Mouse (Mus musculus) kidney, postnatal 0 days (tissue): ENCODE results near the gene Abhd13. TPM values are rescaled to one million over a fixed set of nuclear protein-coding genes. Genes with fewer than 3 reads are reported as not detected.

Source experiments
- ATAC-seq: fragments of 200-750 bp; cut with Nextera tagmentation; replicated peaks from 2 replicates; pipeline ENCODE4 v1.8.0; 2017; ENCODE audit warnings: low read depth, moderate number of reproducible peaks, moderate TSS enrichment, moderate library complexity; ENCODE audit not compliant: low FRiP score
- DNase-seq: peaks from one replicate; pipeline ENCODE4 v3.0.0-alpha.2; 2016; ENCODE audit warnings: low spot score
- H3K27ac ChIP-seq: fragments of 300-500 bp; sonication (generic); 2 replicates; pipeline ENCODE4 v1.5.1; 2014; ENCODE audit warnings: mild to moderate bottlenecking
- H3K27me3 ChIP-seq: fragments of 300-500 bp; sonication (generic); 2 replicates; pipeline ENCODE4 v1.6.1; 2014; ENCODE audit warnings: low read length, mixed read lengths; ENCODE audit not compliant: insufficient read depth
- H3K36me3 ChIP-seq: fragments of 300-500 bp; sonication (generic); 2 replicates; pipeline ENCODE4 v1.6.1; 2014; ENCODE audit warnings: low read length, mixed read lengths; ENCODE audit not compliant: insufficient read depth
- H3K4me1 ChIP-seq: fragments of 300-500 bp; sonication (generic); replicated peaks from 2 replicates; pipeline ENCODE4 v1.6.1; 2014; ENCODE audit warnings: antibody characterized with exemption, low read length, mixed read lengths; ENCODE audit not compliant: insufficient read depth
- H3K4me2 ChIP-seq: fragments of 300-500 bp; sonication (generic); 2 replicates; pipeline ENCODE4 v1.6.1; 2014; ENCODE audit warnings: mild to moderate bottlenecking, low read length, moderate library complexity, mixed read lengths
- H3K4me3 ChIP-seq: fragments of 300-500 bp; sonication (generic); replicated peaks from 2 replicates; pipeline ENCODE4 v1.5.1; 2014; ENCODE audit warnings: low read depth, low read length
- H3K9ac ChIP-seq: fragments of 300-500 bp; sonication (generic); 2 replicates; pipeline ENCODE4 v1.6.1; 2014; ENCODE audit warnings: low read depth, low read length
- H3K9me3 ChIP-seq: fragments of 300-500 bp; sonication (generic); replicated peaks from 2 replicates; pipeline ENCODE4 v1.6.1; 2016; ENCODE audit warnings: low read length, inconsistent platforms, mixed read lengths
- CTCF ChIP-seq: IDR thresholded peaks from 2 replicates; pipeline ENCODE4 v1.5.1; 2016; ENCODE audit warnings: antibody characterized with exemption, low read depth, mild to moderate bottlenecking, moderate library complexity
- WGBS: fragments of 180-500 bp; shearing (Covaris S2); extraction: QIAGEN DNeasy Blood & Tissue Kit; methylation state at CpG from one replicate; pipeline ENCODE4 v1.1.7; 2014; 5-methylcytosine and 5-hydroxymethylcytosine counted together
- polyA plus RNA-seq: library from polyadenylated mRNA; unstranded; fragments of >200 nt; fragmentation: Nextera tagmentation; extraction: Ambion mirVana; gene quantifications from 2 replicates; pipeline ENCODE4 v1.2.1, GENCODE M21; 2015

The Abhd13 gene
- polyA plus RNA-seq, 1 experiment from 2014 or later, result 18.1 TPM

DNA sequence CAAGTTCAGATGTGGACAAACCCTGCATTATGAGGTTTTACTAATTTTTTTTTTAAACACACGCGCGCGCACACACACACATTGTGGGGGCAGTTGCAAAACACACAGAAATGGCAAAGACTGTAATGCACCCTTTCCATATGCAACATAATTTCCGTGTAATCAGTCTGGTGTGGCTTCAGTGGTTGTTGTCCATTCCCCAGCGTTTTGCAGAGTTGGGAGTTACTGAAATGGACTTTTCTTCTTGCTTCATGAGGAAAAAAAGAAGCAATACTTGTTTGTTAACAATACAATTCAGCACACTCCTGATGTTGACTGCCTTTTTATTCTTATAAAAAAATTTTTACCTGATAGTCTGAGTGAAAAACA lies 30.1 kb downstream of the Abhd13 start:
- no peak overlapping the region for H3K27ac ChIP-seq
- peak overlapping the region; percentile 39; the same call in 1 of the 2 replicates for H3K4me3 ChIP-seq
- ATAC-seq (no peak), DNase-seq (no peak)
- H3K4me2 ChIP-seq, result peak overlapping the region; percentile 80
- peaks cover 8% of the 10 kb centered on the region; the same call in 1 of the 2 replicates for H3K4me1 ChIP-seq
- WGBS, result 43% methylated on average over 6 of the region's 6 CpGs
- TF ChIP-seq CTCF, result no peak
- no peaks in the 10 kb centered on the region for H3K9me3 ChIP-seq
- H3K9ac ChIP-seq, result peak overlapping the region; percentile 51; the same call in 1 of the 2 replicates
- no peaks in the 10 kb centered on the region for H3K27me3 ChIP-seq
- no peaks in the 10 kb centered on the region for H3K36me3 ChIP-seq

DNA sequence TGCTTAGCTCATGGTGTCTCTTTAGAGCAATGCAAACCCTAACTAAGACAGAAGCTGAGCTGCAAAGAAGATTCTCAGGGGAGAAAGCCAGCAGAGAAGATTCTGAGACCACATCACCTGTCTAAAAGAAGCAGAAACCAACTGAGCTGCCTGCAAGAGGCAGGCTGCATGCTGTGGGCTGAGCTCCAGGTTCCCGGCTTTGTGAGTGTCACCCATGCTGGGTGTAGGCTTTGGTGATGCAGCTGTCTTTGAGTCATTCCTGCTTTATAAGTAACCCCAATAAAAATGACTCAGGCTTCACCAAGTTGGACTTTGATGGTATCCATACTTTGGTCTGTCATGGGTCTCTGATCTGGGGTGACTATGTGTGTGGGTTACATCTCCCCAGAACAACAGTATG lies 38.7 kb downstream of the Abhd13 start:
- no peaks in the 10 kb centered on the region for H3K4me1 ChIP-seq
- no peak overlapping the region for H3K9ac ChIP-seq
- H3K4me2 ChIP-seq, result no peak overlapping the region
- DNase-seq, result no peak
- H3K4me3 ChIP-seq, result no peak overlapping the region
- H3K27ac ChIP-seq, result no peak overlapping the region
- H3K27me3 ChIP-seq, result no peaks in the 10 kb centered on the region
- ATAC-seq, result no peak
- 75% methylated on average over 1 of the region's 1 CpGs for WGBS
- TF ChIP-seq CTCF, result no peak
- H3K36me3 ChIP-seq, result no peaks in the 10 kb centered on the region
- no peaks in the 10 kb centered on the region for H3K9me3 ChIP-seq

DNA sequence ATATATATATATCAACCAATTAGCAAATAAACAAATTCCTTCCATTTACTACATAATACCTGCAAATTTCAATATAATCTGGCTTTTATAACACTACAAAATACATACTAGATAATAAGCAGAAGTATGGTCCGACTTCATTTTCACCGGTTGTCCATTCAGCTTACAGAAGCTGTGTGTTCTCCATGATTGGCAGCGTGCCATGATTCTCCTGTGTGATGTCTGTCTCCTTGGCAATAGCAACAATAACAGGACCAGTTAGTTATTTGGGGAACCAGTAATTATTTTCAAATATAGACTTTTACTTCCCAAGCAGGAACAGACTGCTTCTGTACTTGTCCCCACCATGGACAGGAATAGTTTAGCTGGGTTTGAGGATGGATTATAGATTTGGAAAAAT lies 39.7 kb downstream of the Abhd13 start:
- Histone ChIP-seq H3K27ac (no peak overlapping the region), H3K4me3 (no peak overlapping the region), H3K4me1 (no peaks in the 10 kb centered on the region), H3K27me3 (no peaks in the 10 kb centered on the region), H3K9ac (no peak overlapping the region), H3K9me3 (no peaks in the 10 kb centered on the region), H3K36me3 (no peaks in the 10 kb centered on the region), H3K4me2 (no peak overlapping the region)
- 77% methylated on average over 3 of the region's 3 CpGs for WGBS
- ATAC-seq (no peak), DNase-seq (peak; percentile 21)
- TF ChIP-seq CTCF, result no peak

DNA sequence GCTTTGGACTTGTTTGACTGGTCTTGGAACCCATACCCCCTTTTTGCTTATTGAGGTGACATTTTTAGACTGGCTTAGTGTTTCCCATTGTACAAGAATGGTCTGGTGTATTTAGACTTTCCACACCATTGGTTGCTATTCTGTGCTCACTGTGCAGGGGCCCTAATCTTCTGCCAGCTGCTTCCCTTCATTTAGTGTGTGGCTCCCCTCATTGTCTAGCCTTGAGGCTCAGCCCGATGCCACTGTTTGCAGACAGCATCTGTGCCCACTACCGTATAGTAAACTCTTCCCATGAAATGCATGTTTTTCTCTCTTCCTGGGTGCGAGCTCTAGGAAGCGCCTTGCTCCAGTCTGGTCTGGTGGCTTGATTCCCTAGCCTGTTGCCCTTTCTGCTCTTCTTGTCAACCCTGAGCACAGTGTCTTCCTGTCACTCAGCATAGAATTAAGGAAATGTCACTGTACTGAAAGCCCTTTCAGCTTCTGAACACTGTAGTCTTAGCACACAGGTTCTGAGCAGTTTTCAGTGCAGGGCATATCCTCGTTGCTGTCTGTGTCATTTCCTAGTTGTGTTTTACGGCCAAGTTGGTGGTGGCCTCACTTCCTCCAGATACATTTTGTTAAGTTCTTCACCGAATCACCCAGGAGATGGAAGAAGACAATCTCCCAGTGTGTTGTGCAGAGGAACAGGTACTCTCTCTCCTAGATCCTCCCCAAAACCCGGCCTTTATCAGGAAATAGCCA lies 53.0 kb downstream of the Abhd13 start:
- no peak for TF ChIP-seq CTCF
- H3K4me1 ChIP-seq, result no peaks in the 10 kb centered on the region
- no peak overlapping the region for H3K9ac ChIP-seq
- H3K36me3 ChIP-seq, result no peaks in the 10 kb centered on the region
- H3K4me3 ChIP-seq, result no peak overlapping the region
- DNase-seq (no peak), ATAC-seq (no peak)
- H3K9me3 ChIP-seq, result no peaks in the 10 kb centered on the region
- no peaks in the 10 kb centered on the region for H3K27me3 ChIP-seq
- WGBS, result 68% methylated on average over 8 of the region's 8 CpGs
- H3K4me2 ChIP-seq, result no peak overlapping the region
- H3K27ac ChIP-seq, result no peak overlapping the region

DNA sequence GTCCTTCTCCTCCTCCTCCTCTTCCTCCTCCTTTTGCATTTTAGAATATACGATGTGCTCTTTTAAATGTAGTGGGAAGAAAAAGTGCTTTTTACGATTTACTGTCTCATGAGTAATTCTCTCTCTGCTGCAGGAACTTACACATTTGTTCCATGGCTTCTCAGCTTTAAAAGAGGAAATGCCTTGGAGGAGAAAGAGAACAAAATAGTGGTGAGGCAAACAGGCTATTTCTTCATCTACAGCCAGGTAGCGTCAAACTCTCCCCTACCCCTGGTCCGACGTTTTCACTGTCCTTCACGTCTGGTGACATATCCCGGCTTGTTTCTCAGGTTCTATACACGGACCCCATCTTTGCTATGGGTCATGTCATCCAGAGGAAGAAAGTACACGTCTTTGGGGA lies 53.7 kb downstream of the Abhd13 start:
- Histone ChIP-seq H3K9ac (no peak overlapping the region), H3K36me3 (no peaks in the 10 kb centered on the region), H3K27ac (no peak overlapping the region), H3K4me1 (no peaks in the 10 kb centered on the region), H3K9me3 (no peaks in the 10 kb centered on the region), H3K4me3 (no peak overlapping the region), H3K4me2 (no peak overlapping the region), H3K27me3 (no peaks in the 10 kb centered on the region)
- TF ChIP-seq CTCF, result no peak
- ATAC-seq, result no peak
- 73% methylated on average over 9 of the region's 9 CpGs for WGBS
- no peak for DNase-seq

DNA sequence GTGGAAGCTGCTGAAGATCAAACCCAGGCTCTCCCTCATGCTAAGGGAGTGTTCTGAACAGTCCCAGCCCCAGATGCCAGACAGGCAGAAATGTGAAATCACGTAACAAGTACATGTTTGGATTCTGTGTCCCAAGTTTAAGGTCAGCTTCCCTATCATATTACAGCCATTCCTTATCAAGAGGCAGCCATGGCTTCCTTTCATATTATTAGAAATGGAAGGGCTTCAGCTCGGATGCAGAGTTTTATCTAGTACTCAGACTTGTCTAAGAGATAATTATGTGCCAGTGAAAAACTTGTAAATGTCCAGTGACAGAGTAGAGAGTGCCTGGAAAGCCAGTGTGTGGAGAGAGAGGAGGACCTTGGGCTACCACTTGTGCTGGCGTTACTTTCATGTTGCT lies 63.4 kb downstream of the Abhd13 start:
- Histone ChIP-seq H3K4me2 (no peak overlapping the region), H3K9me3 (no peaks in the 10 kb centered on the region), H3K27me3 (no peaks in the 10 kb centered on the region), H3K4me1 (no peaks in the 10 kb centered on the region), H3K36me3 (no peaks in the 10 kb centered on the region), H3K9ac (no peak overlapping the region), H3K4me3 (no peak overlapping the region), H3K27ac (no peak overlapping the region)
- ATAC-seq (no peak), DNase-seq (no peak)
- no peak for TF ChIP-seq CTCF
- 62% methylated on average over 3 of the region's 3 CpGs for WGBS

Other genes starting within 250 kb of the Abhd13 start
- gene Fam155a, start 206.5 kb upstream of the Abhd13 start, polyA plus RNA-seq, result 0.13 and 0.14 TPM in 2 replicates
- not detected in 2 replicates for gene Gm10217, start 113.5 kb upstream of the Abhd13 start, polyA plus RNA-seq
- gene Lig4, start within 50 bp of the Abhd13 start, polyA plus RNA-seq, result 4.1 and 5.0 TPM in 2 replicates
- gene Tnfsf13b, start 28.8 kb downstream of the Abhd13 start, polyA plus RNA-seq, result 7.2 and 8.9 TPM in 2 replicates
- 0.08 and 0.17 TPM in 2 replicates for gene Myo16, start 176.2 kb downstream of the Abhd13 start, polyA plus RNA-seq